Mouse (Mus musculus) layer of hippocampus, postnatal 10 days (tissue): Measurements from ENCODE around the gene Tmsb10. TPM values are rescaled to one million over a fixed set of nuclear protein-coding genes. Genes with fewer than 3 reads are reported as not detected.

ENCODE experiments used
- DNase-seq, 2 experiments: peaks; one replicate each; pipeline ENCODE4 v3.0.0; 2021; ENCODE audit warnings: low spot score in 2 of 2
- total RNA-seq, 2 experiments: library from RNA; stranded (reverse); gene quantifications; 2 replicates each; pipeline ENCODE4 v1.2.3; 2021

Tmsb10 gene
- total RNA-seq, 2 experiments from 2014 or later: 1,683 to 1,895 TPM

GRCm38 (mm10) chr6:72914087-72914749 is 44.3 kb downstream of the Tmsb10 start:
- no peak for DNase-seq

- no peak for DNase-seq
Measured at GRCm38 (mm10) chr6:72911261-72911660, 47.3 kb downstream of the Tmsb10 start.

Other genes with a start within 250 kb of the Tmsb10 start
- 1 to 10 TPM; 6.0 TPM for gene Tcf7l1, start 169.5 kb downstream of the Tmsb10 start, total RNA-seq
- 10 to 100 TPM; 63.3 to 65.6 TPM for gene Kcmf1, start 58.8 kb downstream of the Tmsb10 start, total RNA-seq